Mouse (Mus musculus) spleen, adult 2 months (tissue): ENCODE data around the gene Tbc1d10a.

Experiments
- CTCF ChIP-seq: fragments of 200-500 bp; IDR thresholded peaks from 2 replicates; pipeline ENCODE4 v1.5.1; 2011; ENCODE audit warnings: mild to moderate bottlenecking, inconsistent platforms; ENCODE audit not compliant: insufficient read depth, insufficient read length, insufficient replicate concordance; ENCODE audit errors: extremely low read depth
- POLR2A ChIP-seq: fragments of 200-500 bp; IDR thresholded peaks from 2 replicates; pipeline ENCODE4 v1.6.1; 2011; ENCODE audit warnings: low read depth, low read length, inconsistent platforms

GRCm38 (mm10) chr11:4214572-4214971 is 28.0 kb downstream of the Tbc1d10a start:
- TF ChIP-seq CTCF (no peak), POLR2A (no peak)
